Mouse (Mus musculus) hindbrain, embryonic 15.5 days (tissue): ENCODE measurements around the gene Tns2. TPM values are rescaled to one million over a fixed set of nuclear protein-coding genes. Genes with fewer than 3 reads are reported as not detected.

Experiments used
- ATAC-seq: fragments of 200-750 bp; cut with Nextera tagmentation; 2 replicates; pipeline ENCODE4 v1.8.0; 2017; ENCODE audit warnings: low read depth, moderate number of reproducible peaks, moderate TSS enrichment; ENCODE audit not compliant: low FRiP score
- H3K27ac ChIP-seq: fragments of 300-500 bp; sonication (generic); replicated peaks from 2 replicates; pipeline ENCODE4 v1.5.1; 2015; ENCODE audit warnings: mild to moderate bottlenecking, inconsistent platforms
- H3K27me3 ChIP-seq: fragments of 300-500 bp; sonication (generic); 2 replicates; pipeline ENCODE4 v1.6.1; 2015; ENCODE audit warnings: control low read depth, inconsistent platforms
- H3K36me3 ChIP-seq: fragments of 300-500 bp; sonication (generic); 2 replicates; pipeline ENCODE4 v1.6.1; 2015; ENCODE audit warnings: control low read depth, inconsistent platforms
- H3K4me1 ChIP-seq: fragments of 300-500 bp; sonication (generic); replicated peaks from 2 replicates; pipeline ENCODE4 v1.6.1; 2015; ENCODE audit warnings: control low read depth, inconsistent platforms
- H3K4me2 ChIP-seq: fragments of 300-500 bp; sonication (generic); 2 replicates; pipeline ENCODE4 v1.6.1; 2015; ENCODE audit warnings: moderate library complexity, mild to moderate bottlenecking, inconsistent platforms
- H3K4me3 ChIP-seq: fragments of 300-500 bp; sonication (generic); 2 replicates; pipeline ENCODE4 v1.5.1; 2015; ENCODE audit warnings: mild to moderate bottlenecking, inconsistent platforms
- H3K9ac ChIP-seq: fragments of 300-500 bp; sonication (generic); 2 replicates; pipeline ENCODE4 v1.6.1; 2015; ENCODE audit warnings: inconsistent platforms
- H3K9me3 ChIP-seq: fragments of 300-500 bp; sonication (generic); 2 replicates; pipeline ENCODE4 v1.6.1; 2016; ENCODE audit warnings: control low read depth, inconsistent platforms
- WGBS: fragments of 180-500 bp; shearing (Covaris S2); methylation state at CpG from one replicate; pipeline ENCODE4 v1.1.7; 2015; 5-methylcytosine and 5-hydroxymethylcytosine counted together
- polyA plus RNA-seq: library from polyadenylated mRNA; unstranded; fragments of >200 nt; fragmentation: Nextera tagmentation; extraction: Ambion mirVana; gene quantifications from 2 replicates; pipeline ENCODE4 v1.2.1, GENCODE M21; 2015

Tns2 gene
- polyA plus RNA-seq, 1 experiment from 2014 or later = 9.8 TPM

GRCm38 (mm10) chr15:102114651-102115260 is 14.5 kb downstream of the Tns2 start:
- H3K9me3 ChIP-seq = no peaks in the 10 kb centered on the region
- 92% methylated on average over 7 of the region's 7 CpGs for WGBS
- H3K36me3 ChIP-seq = peaks cover 32% of the 10 kb centered on the region
- no peak for ATAC-seq
- no peak overlapping the region for H3K27ac ChIP-seq
- no peak overlapping the region for H3K4me2 ChIP-seq
- H3K4me1 ChIP-seq = peaks cover 37% of the 10 kb centered on the region
- H3K27me3 ChIP-seq = no peaks in the 10 kb centered on the region
- H3K4me3 ChIP-seq = no peak overlapping the region
- H3K9ac ChIP-seq = no peak overlapping the region

- Histone ChIP-seq H3K9ac (no peak overlapping the region), H3K4me1 (peaks cover 37% of the 10 kb centered on the region), H3K4me3 (no peak overlapping the region), H3K27me3 (no peaks in the 10 kb centered on the region), H3K4me2 (no peak overlapping the region), H3K27ac (peak overlapping the region; percentile 76), H3K36me3 (peaks cover 36% of the 10 kb centered on the region), H3K9me3 (no peaks in the 10 kb centered on the region)
- no peak for ATAC-seq
- WGBS = 71% methylated on average over 9 of the region's 9 CpGs
These were observed 15.6 kb downstream of the Tns2 start for GRCm38 (mm10) chr15:102115731-102116231.

GRCm38 (mm10) chr15:102116753-102117415 is 16.7 kb downstream of the Tns2 start:
- ATAC-seq = peak; percentile 83
- Histone ChIP-seq H3K4me3 (no peak overlapping the region), H3K4me1 (peaks cover 37% of the 10 kb centered on the region), H3K4me2 (no peak overlapping the region), H3K27ac (peak overlapping the region; percentile 76), H3K36me3 (peaks cover 44% of the 10 kb centered on the region), H3K9ac (no peak overlapping the region), H3K9me3 (no peaks in the 10 kb centered on the region), H3K27me3 (no peaks in the 10 kb centered on the region)
- WGBS = 59% methylated on average over 11 of the region's 11 CpGs

GRCm38 (mm10) chr15:102117461-102118443 is 17.5 kb downstream of the Tns2 start:
- Histone ChIP-seq H3K4me2 (no peak overlapping the region), H3K27ac (peak overlapping the region; percentile 76), H3K36me3 (peaks cover 47% of the 10 kb centered on the region), H3K9ac (no peak overlapping the region), H3K9me3 (no peaks in the 10 kb centered on the region), H3K27me3 (no peaks in the 10 kb centered on the region), H3K4me1 (peaks cover 37% of the 10 kb centered on the region), H3K4me3 (no peak overlapping the region)
- 57% methylated on average over 19 of the region's 19 CpGs for WGBS
- no peak for ATAC-seq

GRCm38 (mm10) chr15:102118591-102118990 is 18.4 kb downstream of the Tns2 start:
- no peaks in the 10 kb centered on the region for H3K27me3 ChIP-seq
- peaks cover 49% of the 10 kb centered on the region for H3K36me3 ChIP-seq
- no peak for ATAC-seq
- peaks cover 37% of the 10 kb centered on the region for H3K4me1 ChIP-seq
- 0 out of 2 replicates have a peak overlapping the region, but pooled peaks have one; percentile 44 for H3K27ac ChIP-seq
- WGBS = 93% methylated on average over 4 of the region's 4 CpGs
- no peak overlapping the region for H3K4me2 ChIP-seq
- no peaks in the 10 kb centered on the region for H3K9me3 ChIP-seq
- H3K4me3 ChIP-seq = no peak overlapping the region
- H3K9ac ChIP-seq = no peak overlapping the region

- no peak overlapping the region; the same call in 1 of the 2 replicates for H3K27ac ChIP-seq
- 76% methylated on average over 8 of the region's 8 CpGs for WGBS
- peaks cover 37% of the 10 kb centered on the region for H3K4me1 ChIP-seq
- no peaks in the 10 kb centered on the region for H3K27me3 ChIP-seq
- no peaks in the 10 kb centered on the region for H3K9me3 ChIP-seq
- no peak overlapping the region for H3K9ac ChIP-seq
- no peak overlapping the region for H3K4me2 ChIP-seq
- no peak overlapping the region for H3K4me3 ChIP-seq
- ATAC-seq = no peak
- H3K36me3 ChIP-seq = peaks cover 50% of the 10 kb centered on the region
These were observed 19.1 kb downstream of the Tns2 start for GRCm38 (mm10) chr15:102119121-102119830.

GRCm38 (mm10) chr15:102119831-102120170 is 19.6 kb downstream of the Tns2 start:
- 70% methylated on average over 2 of the region's 2 CpGs for WGBS
- Histone ChIP-seq H3K4me1 (peaks cover 37% of the 10 kb centered on the region), H3K27me3 (no peaks in the 10 kb centered on the region), H3K36me3 (peaks cover 55% of the 10 kb centered on the region), H3K27ac (no peak overlapping the region), H3K4me2 (no peak overlapping the region), H3K9ac (no peak overlapping the region), H3K4me3 (no peak overlapping the region), H3K9me3 (no peaks in the 10 kb centered on the region)
- no peak for ATAC-seq

GRCm38 (mm10) chr15:102120530-102120929 is 20.3 kb downstream of the Tns2 start:
- no peak for ATAC-seq
- peaks cover 60% of the 10 kb centered on the region for H3K36me3 ChIP-seq

GRCm38 (mm10) chr15:102126303-102126702 is 26.1 kb downstream of the Tns2 start:
- Histone ChIP-seq H3K9ac (no peak overlapping the region), H3K4me3 (no peak overlapping the region), H3K27ac (no peak overlapping the region), H3K4me1 (no peaks in the 10 kb centered on the region), H3K9me3 (no peaks in the 10 kb centered on the region), H3K27me3 (no peaks in the 10 kb centered on the region), H3K4me2 (no peak overlapping the region), H3K36me3 (peaks cover 70% of the 10 kb centered on the region)
- 71% methylated on average over 2 of the region's 2 CpGs for WGBS
- ATAC-seq = no peak

More at GRCm38 (mm10) chr15:102120530-102120929, 20.3 kb downstream of the Tns2 start:
- H3K9ac ChIP-seq = no peak overlapping the region
- H3K4me2 ChIP-seq = no peak overlapping the region
- no peak overlapping the region for H3K27ac ChIP-seq
- 88% methylated on average over 5 of the region's 5 CpGs for WGBS
- peaks cover 33% of the 10 kb centered on the region for H3K4me1 ChIP-seq
- no peaks in the 10 kb centered on the region for H3K9me3 ChIP-seq
- H3K27me3 ChIP-seq = no peaks in the 10 kb centered on the region
- H3K4me3 ChIP-seq = no peak overlapping the region

- Histone ChIP-seq H3K9ac (no peak overlapping the region), H3K4me1 (peaks cover 25% of the 10 kb centered on the region), H3K27me3 (no peaks in the 10 kb centered on the region), H3K9me3 (no peaks in the 10 kb centered on the region), H3K27ac (no peak overlapping the region), H3K4me2 (no peak overlapping the region), H3K4me3 (no peak overlapping the region), H3K36me3 (peaks cover 44% of the 10 kb centered on the region)
- no peak for ATAC-seq
- WGBS = 85% methylated on average over 9 of the region's 9 CpGs
These were observed 33.1 kb downstream of the Tns2 start for GRCm38 (mm10) chr15:102133314-102133713.

GRCm38 (mm10) chr15:102134709-102135108 is 34.5 kb downstream of the Tns2 start:
- Histone ChIP-seq H3K27me3 (no peaks in the 10 kb centered on the region), H3K4me3 (peak overlapping the region; percentile 93), H3K9me3 (no peaks in the 10 kb centered on the region), H3K9ac (peak overlapping the region; percentile 89; the same call in 1 of the 2 replicates), H3K36me3 (peaks cover 31% of the 10 kb centered on the region), H3K27ac (no peak overlapping the region), H3K4me1 (peaks cover 25% of the 10 kb centered on the region), H3K4me2 (peak overlapping the region; percentile 65)
- ATAC-seq = no peak
- WGBS = 88% methylated on average over 2 of the region's 2 CpGs
